Mouse (Mus musculus): ENCODE measurements at regions not wholly inside any gene's neighbourhood (a gene's known extent, or its start where the extent isn't known, plus 50 kb on each side); places are given as distances from the start of the nearest gene placed in this dataset.
"Not testable (repeated sequence)": the region's sequence is repeated elsewhere in the genome, so short reads cannot be mapped to it uniquely, and the experiment has no call there.

GRCm38 (mm10) chr10:45865793-45866192 lies 288.2 kb downstream of the Hace1 start:
- H3K27ac ChIP-seq (replicated peaks): no peak overlapping the region

GRCm38 (mm10) chr10:45866860-45867259 lies 289.2 kb downstream of the Hace1 start:
- Histone ChIP-seq H3K4me1 (no peaks in the 10 kb centered on the region), H3K9me3 (no peaks in the 10 kb centered on the region), H3K36me3 (no peaks in the 10 kb centered on the region), H3K27ac (replicated peaks) (no peak overlapping the region), H3K9ac (replicated peaks) (no peak overlapping the region), H3K27me3 (no peaks in the 10 kb centered on the region), H3K4me3 (no peak overlapping the region), H3K4me2 (replicated peaks) (no peak overlapping the region)
- ATAC-seq (replicated peaks): no peak
- 77% methylated on average over 3 of the region's 3 CpGs for WGBS

More at GRCm38 (mm10) chr10:45865793-45866192, 288.2 kb downstream of the Hace1 start:
- Histone ChIP-seq H3K27me3 (no peaks in the 10 kb centered on the region), H3K4me1 (no peaks in the 10 kb centered on the region), H3K4me2 (replicated peaks) (no peak overlapping the region), H3K9me3 (no peaks in the 10 kb centered on the region), H3K9ac (replicated peaks) (no peak overlapping the region), H3K36me3 (no peaks in the 10 kb centered on the region), H3K4me3 (no peak overlapping the region)
- WGBS: 60% methylated on average over 4 of the region's 4 CpGs
- ATAC-seq (replicated peaks): no peak

GRCm38 (mm10) chr10:45871028-45871427 lies 293.4 kb downstream of the Hace1 start:
- no peak overlapping the region for H3K27ac ChIP-seq (replicated peaks)
- no peak for ATAC-seq (replicated peaks)

GRCm38 (mm10) chr10:45872007-45872890 lies 294.6 kb downstream of the Hace1 start:
- Histone ChIP-seq H3K9ac (replicated peaks) (no peak overlapping the region), H3K4me2 (replicated peaks) (no peak overlapping the region), H3K4me3 (no peak overlapping the region), H3K4me1 (no peaks in the 10 kb centered on the region), H3K27ac (replicated peaks) (no peak overlapping the region), H3K36me3 (no peaks in the 10 kb centered on the region), H3K9me3 (no peaks in the 10 kb centered on the region), H3K27me3 (no peaks in the 10 kb centered on the region)
- ATAC-seq (replicated peaks): no peak
- WGBS: 92% methylated on average over 4 of the region's 4 CpGs

More at GRCm38 (mm10) chr10:45871028-45871427, 293.4 kb downstream of the Hace1 start:
- no peak overlapping the region for H3K9ac ChIP-seq (replicated peaks)
- no peak overlapping the region for H3K4me3 ChIP-seq
- no peaks in the 10 kb centered on the region for H3K36me3 ChIP-seq
- H3K4me1 ChIP-seq: no peaks in the 10 kb centered on the region
- WGBS: 73% methylated on average over 4 of the region's 4 CpGs
- H3K4me2 ChIP-seq (replicated peaks): no peak overlapping the region
- H3K9me3 ChIP-seq: no peaks in the 10 kb centered on the region
- H3K27me3 ChIP-seq: no peaks in the 10 kb centered on the region

- Histone ChIP-seq H3K27ac (replicated peaks) (0 out of 2 replicates have a peak overlapping the region, but pooled peaks have one; percentile 0), H3K4me2 (replicated peaks) (no peak overlapping the region), H3K9me3 (no peaks in the 10 kb centered on the region), H3K4me3 (no peak overlapping the region), H3K27me3 (no peaks in the 10 kb centered on the region), H3K4me1 (no peaks in the 10 kb centered on the region), H3K36me3 (no peaks in the 10 kb centered on the region), H3K9ac (replicated peaks) (no peak overlapping the region)
- WGBS: 65% methylated on average over 14 of the region's 14 CpGs
- ATAC-seq (replicated peaks): peak; percentile 53; the same call in 1 of the 2 replicates
These were observed 296.5 kb downstream of the Hace1 start for GRCm38 (mm10) chr10:45873805-45874780.

- H3K4me1 ChIP-seq; H3K4me3 ChIP-seq; H3K27ac ChIP-seq (replicated peaks); H3K9me3 ChIP-seq; ATAC-seq (replicated peaks); H3K9ac ChIP-seq (replicated peaks); H3K27me3 ChIP-seq; H3K36me3 ChIP-seq; H3K4me2 ChIP-seq (replicated peaks): not testable (repeated sequence)
- 97% methylated on average over 20 of the region's 20 CpGs for WGBS
These were observed 297.7 kb downstream of the Hace1 start for GRCm38 (mm10) chr10:45875287-45875686.

- no peak overlapping the region for H3K4me3 ChIP-seq
- WGBS: 97% methylated on average over 1 of the region's 1 CpGs
- H3K4me2 ChIP-seq (replicated peaks): no peak overlapping the region
- H3K9ac ChIP-seq (replicated peaks): no peak overlapping the region
- ATAC-seq (replicated peaks): no peak
- H3K36me3 ChIP-seq: no peaks in the 10 kb centered on the region
- no peaks in the 10 kb centered on the region for H3K9me3 ChIP-seq
- peaks cover 3% of the 10 kb centered on the region; the same call in 1 of the 2 replicates for H3K4me1 ChIP-seq
- H3K27ac ChIP-seq (replicated peaks): no peak overlapping the region
- no peaks in the 10 kb centered on the region for H3K27me3 ChIP-seq
These were observed 306.1 kb downstream of the Hace1 start for GRCm38 (mm10) chr10:45883745-45884144.

- H3K4me3 ChIP-seq: no peak overlapping the region
- 87% methylated on average over 2 of the region's 2 CpGs for WGBS
- H3K4me2 ChIP-seq (replicated peaks): no peak overlapping the region
- peaks cover 16% of the 10 kb centered on the region for H3K4me1 ChIP-seq
- ATAC-seq (replicated peaks): no peak
- no peaks in the 10 kb centered on the region for H3K9me3 ChIP-seq
- H3K9ac ChIP-seq (replicated peaks): no peak overlapping the region
- no peaks in the 10 kb centered on the region for H3K27me3 ChIP-seq
- no peaks in the 10 kb centered on the region for H3K36me3 ChIP-seq
- no peak overlapping the region for H3K27ac ChIP-seq (replicated peaks)
These were observed 309.0 kb downstream of the Hace1 start for GRCm38 (mm10) chr10:45886636-45887035.

- Histone ChIP-seq H3K27me3 (no peaks in the 10 kb centered on the region), H3K9ac (replicated peaks) (no peak overlapping the region), H3K36me3 (no peaks in the 10 kb centered on the region), H3K4me3 (no peak overlapping the region), H3K4me1 (peaks cover 16% of the 10 kb centered on the region), H3K27ac (replicated peaks) (no peak overlapping the region), H3K4me2 (replicated peaks) (no peak overlapping the region), H3K9me3 (no peaks in the 10 kb centered on the region)
- 0 out of 2 replicates have a peak, but pooled peaks have one; percentile 35 for ATAC-seq (replicated peaks)
- WGBS: 58% methylated on average over 4 of the region's 4 CpGs
These were observed 311.2 kb downstream of the Hace1 start for GRCm38 (mm10) chr10:45888835-45889234.

- H3K36me3 ChIP-seq: no peaks in the 10 kb centered on the region
- H3K27me3 ChIP-seq: no peaks in the 10 kb centered on the region
- WGBS: 19% methylated on average over 13 of the region's 13 CpGs
- no peak overlapping the region for H3K4me3 ChIP-seq
- H3K9me3 ChIP-seq: no peaks in the 10 kb centered on the region
- peak; percentile 68 for ATAC-seq (replicated peaks)
- peak overlapping the region; percentile 22 for H3K4me2 ChIP-seq (replicated peaks)
- H3K27ac ChIP-seq (replicated peaks): 0 out of 2 replicates have a peak overlapping the region, but pooled peaks have one; percentile 4
- peaks cover 16% of the 10 kb centered on the region for H3K4me1 ChIP-seq
- no peak overlapping the region for H3K9ac ChIP-seq (replicated peaks)
These were observed 311.8 kb downstream of the Hace1 start for GRCm38 (mm10) chr10:45889381-45889951.

- H3K36me3 ChIP-seq: no peaks in the 10 kb centered on the region
- 0 out of 2 replicates have a peak, but pooled peaks have one; percentile 6 for ATAC-seq (replicated peaks)
- H3K9ac ChIP-seq (replicated peaks): no peak overlapping the region
- no peaks in the 10 kb centered on the region for H3K9me3 ChIP-seq
- peaks cover 16% of the 10 kb centered on the region for H3K4me1 ChIP-seq
- no peak overlapping the region for H3K4me2 ChIP-seq (replicated peaks)
- H3K27ac ChIP-seq (replicated peaks): no peak overlapping the region
- H3K4me3 ChIP-seq: no peak overlapping the region
- 83% methylated on average over 9 of the region's 9 CpGs for WGBS
- H3K27me3 ChIP-seq: no peaks in the 10 kb centered on the region
These were observed 312.5 kb downstream of the Hace1 start for GRCm38 (mm10) chr10:45890088-45890626.

Measured in forebrain, embryonic 15.5 days (tissue).